Mouse (Mus musculus): ENCODE measurements around the gene Itgax.
A peak's percentile ranks its signal among the peaks of the same experiment; 100 is the strongest.
"Not testable (repeated sequence)": the region's sequence is repeated elsewhere in the genome, so short reads cannot be mapped to it uniquely, and the experiment has no call there.

The Itgax gene

GRCm38 (mm10) chr7:128158688-128159354 lies 29.5 kb downstream of the Itgax start:
- not testable (repeated sequence) for ATAC-seq (ENCODE audit: low TSS enrichment)

- peak; percentile 52 for ATAC-seq (ENCODE audit: low TSS enrichment)
Measured at GRCm38 (mm10) chr7:128164001-128164400, 34.7 kb downstream of the Itgax start.

GRCm38 (mm10) chr7:128166391-128166790 lies 37.0 kb downstream of the Itgax start:
- no peak for ATAC-seq (ENCODE audit: low TSS enrichment)

GRCm38 (mm10) chr7:128169996-128170395 lies 40.6 kb downstream of the Itgax start:
- no peak for ATAC-seq (ENCODE audit: low TSS enrichment)

- peak; percentile 93 for ATAC-seq (ENCODE audit: low TSS enrichment)
Measured at GRCm38 (mm10) chr7:128178385-128178784, 49.0 kb downstream of the Itgax start.

- ATAC-seq (ENCODE audit: low TSS enrichment): no peak
Measured at GRCm38 (mm10) chr7:128180126-128180525, 50.8 kb downstream of the Itgax start.

- ATAC-seq (ENCODE audit: low TSS enrichment): no peak
Measured at GRCm38 (mm10) chr7:128180546-128180945, 51.2 kb downstream of the Itgax start.

GRCm38 (mm10) chr7:128181691-128182090 lies 52.3 kb downstream of the Itgax start:
- ATAC-seq (ENCODE audit: low TSS enrichment): no peak

Measured in frontal cortex, adult (tissue).